Mouse (Mus musculus): ENCODE measurements around the gene Stx16. TPM values are rescaled to one million over a fixed set of nuclear protein-coding genes. Genes with fewer than 3 reads are reported as not detected.

Gene Stx16
- 12.5 and 12.6 TPM in 2 replicates for polyA plus RNA-seq (2015; fragmentation: Nextera tagmentation; extraction: Ambion mirVana)

- Histone ChIP-seq H3K27me3 (no peaks in the 10 kb centered on the region), H3K9ac (peak within 1 kb of the TSS; percentile 85), H3K4me1 (peaks cover 56% of the 10 kb centered on the region), H3K36me3 (no peaks in the 10 kb centered on the region), H3K4me2 (peak within 1 kb of the TSS; percentile 61), H3K9me3 (no peaks in the 10 kb centered on the region), H3K27ac (peak within 1 kb of the TSS; percentile 99), H3K4me3 (peak within 1 kb of the TSS; percentile 75)
- under 1% methylated on average over 32 of the region's 32 CpGs for WGBS
- peak; percentile 86 for ATAC-seq (ENCODE audit: insufficient number of reproducible peaks, low FRiP score, low TSS enrichment, low read depth)
Measured at GRCm38 (mm10) chr2:174075673-174076432, at the start of gene Stx16. Gene Stx16, plus strand, starts transcription at chr2:174076308.

- H3K4me2 ChIP-seq: no peak overlapping the region
- no peak overlapping the region for H3K9ac ChIP-seq
- no peaks in the 10 kb centered on the region for H3K27me3 ChIP-seq
- H3K36me3 ChIP-seq: no peaks in the 10 kb centered on the region
- no peaks in the 10 kb centered on the region for H3K9me3 ChIP-seq
- WGBS: 64% methylated on average over 4 of the region's 4 CpGs
- no peak overlapping the region for H3K4me3 ChIP-seq
- no peak for ATAC-seq (ENCODE audit: insufficient number of reproducible peaks, low FRiP score, low TSS enrichment, low read depth)
- peak overlapping the region; percentile 23 for H3K27ac ChIP-seq
- H3K4me1 ChIP-seq: peaks cover 18% of the 10 kb centered on the region
Measured at GRCm38 (mm10) chr2:174026406-174026805, 49.7 kb upstream of the Stx16 start.

GRCm38 (mm10) chr2:174033257-174033800 is 42.8 kb upstream of the Stx16 start:
- H3K4me1 ChIP-seq: no peaks in the 10 kb centered on the region
- H3K36me3 ChIP-seq: no peaks in the 10 kb centered on the region
- no peak for ATAC-seq (ENCODE audit: insufficient number of reproducible peaks, low FRiP score, low TSS enrichment, low read depth)
- WGBS: 88% methylated on average over 9 of the region's 9 CpGs
- no peak overlapping the region for H3K4me2 ChIP-seq
- H3K9me3 ChIP-seq: no peaks in the 10 kb centered on the region
- no peak overlapping the region for H3K4me3 ChIP-seq
- H3K27me3 ChIP-seq: no peaks in the 10 kb centered on the region
- H3K9ac ChIP-seq: no peak overlapping the region
- H3K27ac ChIP-seq: no peak overlapping the region

GRCm38 (mm10) chr2:174047656-174048055 is 28.5 kb upstream of the Stx16 start:
- H3K27ac ChIP-seq: no peak overlapping the region
- H3K4me3 ChIP-seq: no peak overlapping the region
- WGBS: 98% methylated on average over 2 of the region's 2 CpGs
- no peaks in the 10 kb centered on the region for H3K9me3 ChIP-seq
- H3K27me3 ChIP-seq: no peaks in the 10 kb centered on the region
- H3K4me2 ChIP-seq: no peak overlapping the region
- H3K9ac ChIP-seq: no peak overlapping the region
- ATAC-seq (ENCODE audit: insufficient number of reproducible peaks, low FRiP score, low TSS enrichment, low read depth): no peak
- H3K4me1 ChIP-seq: peaks cover 14% of the 10 kb centered on the region
- H3K36me3 ChIP-seq: no peaks in the 10 kb centered on the region

- 6% methylated on average over 4 of the region's 4 CpGs for WGBS
- Histone ChIP-seq H3K36me3 (no peaks in the 10 kb centered on the region), H3K4me1 (peaks cover 14% of the 10 kb centered on the region), H3K9me3 (no peaks in the 10 kb centered on the region), H3K27me3 (no peaks in the 10 kb centered on the region), H3K9ac (no peak overlapping the region), H3K27ac (peak overlapping the region; percentile 71), H3K4me2 (no peak overlapping the region), H3K4me3 (no peak overlapping the region)
- ATAC-seq (ENCODE audit: insufficient number of reproducible peaks, low FRiP score, low TSS enrichment, low read depth): peak; percentile 69
Measured at GRCm38 (mm10) chr2:174049481-174050338, 26.4 kb upstream of the Stx16 start.

GRCm38 (mm10) chr2:174050339-174050685 is 25.8 kb upstream of the Stx16 start:
- Histone ChIP-seq H3K9ac (no peak overlapping the region), H3K27ac (0 out of 2 replicates have a peak overlapping the region, but pooled peaks have one; percentile 71), H3K9me3 (no peaks in the 10 kb centered on the region), H3K4me3 (no peak overlapping the region), H3K4me1 (peaks cover 14% of the 10 kb centered on the region), H3K36me3 (no peaks in the 10 kb centered on the region), H3K27me3 (no peaks in the 10 kb centered on the region), H3K4me2 (no peak overlapping the region)
- 0 out of 2 replicates have a peak, but pooled peaks have one; percentile 12 for ATAC-seq (ENCODE audit: insufficient number of reproducible peaks, low FRiP score, low TSS enrichment, low read depth)
- WGBS: 11% methylated on average over 3 of the region's 3 CpGs

- Histone ChIP-seq H3K36me3 (no peaks in the 10 kb centered on the region), H3K4me1 (peaks cover 14% of the 10 kb centered on the region), H3K4me3 (no peak overlapping the region), H3K9ac (no peak overlapping the region), H3K27me3 (no peaks in the 10 kb centered on the region), H3K4me2 (no peak overlapping the region), H3K9me3 (no peaks in the 10 kb centered on the region), H3K27ac (no peak overlapping the region)
- 28% methylated on average over 10 of the region's 10 CpGs for WGBS
- ATAC-seq (ENCODE audit: insufficient number of reproducible peaks, low FRiP score, low TSS enrichment, low read depth): no peak
Measured at GRCm38 (mm10) chr2:174051081-174051481, 25.0 kb upstream of the Stx16 start.

- H3K27ac ChIP-seq: no peak overlapping the region
- H3K4me3 ChIP-seq: no peak overlapping the region
- no peaks in the 10 kb centered on the region for H3K27me3 ChIP-seq
- peaks cover 33% of the 10 kb centered on the region for H3K4me1 ChIP-seq
- no peak for ATAC-seq (ENCODE audit: insufficient number of reproducible peaks, low FRiP score, low TSS enrichment, low read depth)
- H3K9ac ChIP-seq: no peak overlapping the region
- no peaks in the 10 kb centered on the region for H3K36me3 ChIP-seq
- H3K9me3 ChIP-seq: no peaks in the 10 kb centered on the region
- 93% methylated on average over 3 of the region's 3 CpGs for WGBS
- H3K4me2 ChIP-seq: no peak overlapping the region
Measured at GRCm38 (mm10) chr2:174054496-174054895, 21.6 kb upstream of the Stx16 start.

GRCm38 (mm10) chr2:174057730-174058129 is 18.4 kb upstream of the Stx16 start:
- peaks cover 32% of the 10 kb centered on the region for H3K4me1 ChIP-seq
- H3K36me3 ChIP-seq: no peaks in the 10 kb centered on the region
- no peak overlapping the region for H3K9ac ChIP-seq
- H3K4me2 ChIP-seq: 0 out of 2 replicates have a peak overlapping the region, but pooled peaks have one; percentile 2
- no peaks in the 10 kb centered on the region for H3K27me3 ChIP-seq
- H3K9me3 ChIP-seq: no peaks in the 10 kb centered on the region
- ATAC-seq (ENCODE audit: insufficient number of reproducible peaks, low FRiP score, low TSS enrichment, low read depth): peak; percentile 20; the same call in 1 of the 2 replicates
- 42% methylated on average over 3 of the region's 3 CpGs for WGBS
- no peak overlapping the region for H3K4me3 ChIP-seq
- peak overlapping the region; percentile 88 for H3K27ac ChIP-seq

GRCm38 (mm10) chr2:174058316-174058939 is 17.7 kb upstream of the Stx16 start:
- Histone ChIP-seq H3K27ac (peak overlapping the region; percentile 88), H3K9ac (no peak overlapping the region), H3K36me3 (no peaks in the 10 kb centered on the region), H3K9me3 (no peaks in the 10 kb centered on the region), H3K4me2 (0 out of 2 replicates have a peak overlapping the region, but pooled peaks have one; percentile 2), H3K4me3 (no peak overlapping the region), H3K4me1 (peaks cover 39% of the 10 kb centered on the region), H3K27me3 (no peaks in the 10 kb centered on the region)
- peak; percentile 79 for ATAC-seq (ENCODE audit: insufficient number of reproducible peaks, low FRiP score, low TSS enrichment, low read depth)
- WGBS: 36% methylated on average over 8 of the region's 8 CpGs

- H3K4me3 ChIP-seq: no peak overlapping the region
- ATAC-seq (ENCODE audit: insufficient number of reproducible peaks, low FRiP score, low TSS enrichment, low read depth): no peak
- no peaks in the 10 kb centered on the region for H3K9me3 ChIP-seq
- H3K4me2 ChIP-seq: no peak overlapping the region
- peak overlapping the region; percentile 88 for H3K27ac ChIP-seq
- 83% methylated on average over 13 of the region's 13 CpGs for WGBS
- peaks cover 50% of the 10 kb centered on the region for H3K4me1 ChIP-seq
- no peaks in the 10 kb centered on the region for H3K36me3 ChIP-seq
- H3K9ac ChIP-seq: no peak overlapping the region
- H3K27me3 ChIP-seq: no peaks in the 10 kb centered on the region
Measured at GRCm38 (mm10) chr2:174059591-174060385, 16.3 kb upstream of the Stx16 start.

Data from limb, embryonic 15.5 days (tissue).